Mouse (Mus musculus) lung, postnatal 0 days (tissue): Measurements from ENCODE around the gene Kcp.

Source experiments
- CTCF ChIP-seq: IDR thresholded peaks from 2 replicates; pipeline ENCODE4 v1.5.1; 2016; ENCODE audit warnings: antibody characterized with exemption, mild to moderate bottlenecking
- EP300 ChIP-seq: IDR thresholded peaks from 2 replicates; pipeline ENCODE4 v1.6.1; 2016; ENCODE audit warnings: antibody characterized with exemption, mild to moderate bottlenecking, control low read depth

DNA sequence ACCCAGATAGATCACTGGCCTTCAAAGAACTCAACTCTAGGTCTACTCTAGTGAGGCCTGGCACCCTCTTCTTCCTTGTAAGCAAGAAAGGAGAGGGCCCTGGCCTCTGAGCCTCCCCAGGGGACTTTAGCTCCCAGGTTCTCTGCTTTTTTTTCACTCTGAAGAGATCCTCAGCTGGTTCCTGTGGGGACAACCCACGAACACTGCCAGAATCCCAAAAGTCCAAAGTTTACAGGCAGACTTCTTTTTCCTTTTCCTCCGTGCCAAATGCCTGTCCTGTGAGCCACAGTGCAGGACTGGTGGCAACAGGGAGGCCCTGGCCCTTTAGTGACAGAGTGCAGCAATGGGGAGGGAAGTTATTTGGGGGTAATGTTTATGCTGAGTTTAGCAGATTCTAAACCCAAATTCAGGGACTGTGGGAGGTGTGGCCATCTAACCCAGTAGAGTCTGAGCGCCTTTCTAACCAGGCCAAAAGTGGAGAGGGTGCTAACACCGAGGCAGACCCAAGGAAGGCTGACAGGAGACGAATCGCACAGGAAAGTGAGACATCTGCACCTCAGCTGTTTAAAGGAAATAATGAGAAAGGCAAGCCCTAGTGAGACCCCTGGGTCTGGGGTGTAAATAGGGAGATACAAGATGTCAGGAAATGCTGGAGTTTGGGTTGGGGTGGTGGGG is 15.0 kb upstream of the Kcp start:
- TF ChIP-seq CTCF (no peak), EP300 (no peak)
